Mouse (Mus musculus) lung, embryonic 14.5 days (tissue): ENCODE measurements around the gene Hyal1. TPM values are rescaled to one million over a fixed set of nuclear protein-coding genes. Genes with fewer than 3 reads are reported as not detected.
A peak's percentile ranks its signal among the peaks of the same experiment; 100 is the strongest.

Experiments used
- ATAC-seq: fragments of 200-750 bp; cut with Nextera tagmentation; 2 replicates; pipeline ENCODE4 v1.8.0; 2017; ENCODE audit warnings: mild to moderate bottlenecking, moderate TSS enrichment, moderate library complexity; ENCODE audit not compliant: insufficient read depth
- DNase-seq: peaks from one replicate; pipeline ENCODE4 v3.0.0-alpha.2; 2015
- H3K27ac ChIP-seq: fragments of 300-500 bp; sonication (generic); 2 replicates; pipeline ENCODE4 v1.5.1; 2014; ENCODE audit warnings: low read depth, mild to moderate bottlenecking, moderate library complexity
- H3K27me3 ChIP-seq: fragments of 300-500 bp; sonication (generic); 2 replicates; pipeline ENCODE4 v1.6.1; 2014; ENCODE audit warnings: low read length, control low read depth; ENCODE audit not compliant: insufficient read depth
- H3K36me3 ChIP-seq: fragments of 300-500 bp; sonication (generic); 2 replicates; pipeline ENCODE4 v1.6.1; 2014; ENCODE audit warnings: control low read depth; ENCODE audit not compliant: insufficient read depth
- H3K4me1 ChIP-seq: fragments of 300-500 bp; sonication (generic); 2 replicates; pipeline ENCODE4 v1.6.1; 2014; ENCODE audit warnings: antibody characterized with exemption, control low read depth; ENCODE audit not compliant: insufficient read depth
- H3K4me2 ChIP-seq: fragments of 300-500 bp; sonication (generic); 2 replicates; pipeline ENCODE4 v1.6.1; 2014; ENCODE audit warnings: mild to moderate bottlenecking
- H3K4me3 ChIP-seq: fragments of 300-500 bp; sonication (generic); 2 replicates; pipeline ENCODE4 v1.5.1; 2014; ENCODE audit warnings: low read depth, low read length
- H3K9ac ChIP-seq: fragments of 300-500 bp; sonication (generic); 2 replicates; pipeline ENCODE4 v1.6.1; 2014
- H3K9me3 ChIP-seq: fragments of 300-500 bp; sonication (generic); 2 replicates; pipeline ENCODE4 v1.6.1; 2016; ENCODE audit warnings: low read depth, low read length, control low read depth
- CTCF ChIP-seq: IDR thresholded peaks from 2 replicates; pipeline ENCODE4 v1.5.1; 2016; ENCODE audit warnings: antibody characterized with exemption, low read depth
- WGBS: fragments of 180-500 bp; shearing (Covaris S2); extraction: QIAGEN DNeasy Blood & Tissue Kit; methylation state at CpG from one replicate; pipeline ENCODE4 v1.1.7; 2014; 5-methylcytosine and 5-hydroxymethylcytosine counted together
- polyA plus RNA-seq: library from polyadenylated mRNA; unstranded; fragments of >200 nt; fragmentation: Nextera tagmentation; extraction: Ambion mirVana; gene quantifications from 2 replicates; pipeline ENCODE4 v1.2.1, GENCODE M21; 2014

The Hyal1 gene
- polyA plus RNA-seq, 1 experiment from 2014 or later, result 5.9 TPM

DNA sequence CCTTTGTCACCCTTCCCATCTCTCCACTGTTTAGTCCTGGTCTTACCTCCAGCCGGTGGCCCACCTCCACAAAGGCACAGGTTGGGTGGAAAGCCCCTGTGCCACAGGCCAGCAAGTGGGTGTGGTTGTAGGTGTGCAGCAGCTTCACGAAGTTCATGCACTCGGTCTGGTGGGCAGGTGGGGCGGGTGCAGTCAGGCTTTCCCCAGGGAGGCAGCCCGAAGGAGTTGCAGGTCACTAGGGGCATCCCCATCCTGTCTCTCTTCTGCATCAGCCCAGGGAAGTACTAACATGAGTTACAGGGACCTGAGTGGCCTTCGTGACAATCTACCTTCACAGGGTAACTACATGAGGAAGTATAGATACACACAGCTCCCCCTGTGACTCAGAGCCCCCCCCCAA lies 26.5 kb downstream of the Hyal1 start:
- no peaks in the 10 kb centered on the region for H3K27me3 ChIP-seq
- WGBS, result 76% methylated on average over 6 of the region's 6 CpGs
- no peak for ATAC-seq
- no peak overlapping the region for H3K9ac ChIP-seq
- H3K4me2 ChIP-seq, result no peak overlapping the region
- no peaks in the 10 kb centered on the region for H3K36me3 ChIP-seq
- no peak for TF ChIP-seq CTCF
- H3K27ac ChIP-seq, result no peak overlapping the region
- H3K4me3 ChIP-seq, result no peak overlapping the region
- DNase-seq, result no peak
- peaks cover 15% of the 10 kb centered on the region; the same call in 1 of the 2 replicates for H3K4me1 ChIP-seq
- H3K9me3 ChIP-seq, result no peaks in the 10 kb centered on the region

GRCm38 (mm10) chr9:107605041-107605661 lies 28.4 kb downstream of the Hyal1 start:
- 30% methylated on average over 23 of the region's 23 CpGs for WGBS
- Histone ChIP-seq H3K27ac (peak overlapping the region; percentile 10; the same call in 1 of the 2 replicates), H3K36me3 (no peaks in the 10 kb centered on the region), H3K4me2 (peak overlapping the region; percentile 25; the same call in 1 of the 2 replicates), H3K4me1 (peaks cover 23% of the 10 kb centered on the region; the same call in 1 of the 2 replicates), H3K4me3 (0 out of 2 replicates have a peak overlapping the region, but pooled peaks have one; percentile 7), H3K27me3 (no peaks in the 10 kb centered on the region), H3K9me3 (no peaks in the 10 kb centered on the region), H3K9ac (peak overlapping the region; percentile 9; the same call in 1 of the 2 replicates)
- DNase-seq (peak; percentile 31), ATAC-seq (0 out of 2 replicates have a peak, but pooled peaks have one; percentile 4)
- TF ChIP-seq CTCF, result no peak

GRCm38 (mm10) chr9:107606591-107606990 lies 29.9 kb downstream of the Hyal1 start:
- peaks cover 31% of the 10 kb centered on the region for H3K4me1 ChIP-seq
- 12% methylated on average over 9 of the region's 9 CpGs for WGBS
- ATAC-seq, result no peak

DNA sequence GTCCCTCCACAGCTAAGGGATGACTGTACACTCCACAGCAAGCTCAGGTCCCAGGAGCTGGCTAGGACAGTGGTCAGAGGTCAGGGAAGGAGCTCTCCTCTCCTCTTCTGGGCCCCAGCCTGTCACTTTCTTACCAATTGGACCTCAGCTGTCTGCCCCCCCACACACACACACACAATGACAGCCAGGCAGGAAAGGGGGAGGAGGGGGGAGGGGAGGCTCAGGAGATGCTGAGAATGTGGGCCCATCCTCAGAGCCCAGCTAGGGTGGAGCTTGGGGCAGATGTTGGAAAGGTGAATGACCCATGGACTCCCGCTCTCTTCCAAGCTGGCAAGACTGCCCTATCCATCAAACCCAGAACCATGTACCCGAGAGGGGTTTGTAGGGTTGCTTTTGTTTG lies 30.3 kb downstream of the Hyal1 start:
- WGBS, result 53% methylated on average over 2 of the region's 2 CpGs
- no peak for DNase-seq
- no peak for ATAC-seq
- peak overlapping the region; percentile 12; the same call in 1 of the 2 replicates for H3K4me3 ChIP-seq
- peak overlapping the region; percentile 47 for H3K4me2 ChIP-seq
- H3K4me1 ChIP-seq, result peaks cover 35% of the 10 kb centered on the region
- H3K9me3 ChIP-seq, result no peaks in the 10 kb centered on the region
- no peak for TF ChIP-seq CTCF
- no peaks in the 10 kb centered on the region for H3K36me3 ChIP-seq
- peak overlapping the region; percentile 54; the same call in 1 of the 2 replicates for H3K27ac ChIP-seq
- no peaks in the 10 kb centered on the region for H3K27me3 ChIP-seq
- H3K9ac ChIP-seq, result peak overlapping the region; percentile 29; the same call in 1 of the 2 replicates

More at GRCm38 (mm10) chr9:107606591-107606990, 29.9 kb downstream of the Hyal1 start:
- Histone ChIP-seq H3K9me3 (no peaks in the 10 kb centered on the region), H3K27ac (peak overlapping the region; percentile 50; the same call in 1 of the 2 replicates), H3K9ac (peak overlapping the region; percentile 29; the same call in 1 of the 2 replicates), H3K27me3 (no peaks in the 10 kb centered on the region), H3K36me3 (no peaks in the 10 kb centered on the region), H3K4me3 (peak overlapping the region; percentile 12; the same call in 1 of the 2 replicates), H3K4me2 (peak overlapping the region; percentile 47)
- no peak for TF ChIP-seq CTCF
- DNase-seq, result no peak

- Histone ChIP-seq H3K9me3 (no peaks in the 10 kb centered on the region), H3K36me3 (no peaks in the 10 kb centered on the region), H3K27ac (peak overlapping the region; percentile 54; the same call in 1 of the 2 replicates), H3K4me1 (peaks cover 39% of the 10 kb centered on the region), H3K4me2 (peak overlapping the region; percentile 47; the same call in 1 of the 2 replicates), H3K27me3 (no peaks in the 10 kb centered on the region), H3K4me3 (no peak overlapping the region), H3K9ac (peak overlapping the region; percentile 30; the same call in 1 of the 2 replicates)
- no peak for TF ChIP-seq CTCF
- no peak for DNase-seq
- WGBS, result 23% methylated on average over 9 of the region's 9 CpGs
- ATAC-seq, result no peak
Measured at GRCm38 (mm10) chr9:107607653-107608245, 31.0 kb downstream of the Hyal1 start.

- H3K4me3 ChIP-seq, result no peak within 1 kb of the TSS
- peaks cover 39% of the 10 kb centered on the region for H3K4me1 ChIP-seq
- no peak for TF ChIP-seq CTCF
- peaks cover 4% of the 10 kb centered on the region; the same call in 1 of the 2 replicates for H3K36me3 ChIP-seq
- H3K4me2 ChIP-seq, result peak within 1 kb of the TSS; percentile 47
- 40% methylated on average over 12 of the region's 12 CpGs for WGBS
- no peaks in the 10 kb centered on the region for H3K27me3 ChIP-seq
- H3K9ac ChIP-seq, result no peak within 1 kb of the TSS; the same call in 1 of the 2 replicates
- H3K9me3 ChIP-seq, result no peaks in the 10 kb centered on the region
- DNase-seq (peak; percentile 45), ATAC-seq (no peak)
- peak within 1 kb of the TSS; percentile 54; the same call in 1 of the 2 replicates for H3K27ac ChIP-seq
Measured at GRCm38 (mm10) chr9:107608741-107609432, 32.2 kb downstream of the Hyal1 start, which contains the start of gene Sema3b. Gene Sema3b (minus strand): TSS chr9:107609229.

- no peak for DNase-seq
- no peak overlapping the region for H3K27ac ChIP-seq
- 69% methylated on average over 4 of the region's 4 CpGs for WGBS
Measured at GRCm38 (mm10) chr9:107609433-107609830, 32.7 kb downstream of the Hyal1 start.

More at GRCm38 (mm10) chr9:107609433-107609830, 32.7 kb downstream of the Hyal1 start:
- no peak overlapping the region for H3K9ac ChIP-seq
- H3K4me2 ChIP-seq, result no peak overlapping the region
- no peak for ATAC-seq
- TF ChIP-seq CTCF, result no peak
- peaks cover 10% of the 10 kb centered on the region for H3K36me3 ChIP-seq
- no peaks in the 10 kb centered on the region for H3K9me3 ChIP-seq
- H3K4me3 ChIP-seq, result no peak overlapping the region
- peaks cover 39% of the 10 kb centered on the region for H3K4me1 ChIP-seq
- H3K27me3 ChIP-seq, result no peaks in the 10 kb centered on the region
